Mouse (Mus musculus) embryonic facial prominence, embryonic 15.5 days (tissue): ENCODE measurements around the gene Olfr5. TPM values are rescaled to one million over a fixed set of nuclear protein-coding genes. Genes with fewer than 3 reads are reported as not detected.

ENCODE experiments used
- ATAC-seq: fragments of 200-750 bp; cut with Nextera tagmentation; 2 replicates; pipeline ENCODE4 v1.8.0; 2017; ENCODE audit warnings: low read depth, moderate TSS enrichment; ENCODE audit not compliant: insufficient number of reproducible peaks, low FRiP score, low TSS enrichment
- H3K27ac ChIP-seq: fragments of 300-500 bp; sonication (generic); replicated peaks from 2 replicates; pipeline ENCODE4 v1.5.1; 2015; ENCODE audit warnings: mild to moderate bottlenecking, inconsistent platforms
- H3K27me3 ChIP-seq: fragments of 300-500 bp; sonication (generic); 2 replicates; pipeline ENCODE4 v1.6.1; 2015; ENCODE audit warnings: inconsistent platforms
- H3K36me3 ChIP-seq: fragments of 300-500 bp; sonication (generic); 2 replicates; pipeline ENCODE4 v1.6.1; 2015; ENCODE audit warnings: mild to moderate bottlenecking, inconsistent platforms
- H3K4me1 ChIP-seq: fragments of 300-500 bp; sonication (generic); 2 replicates; pipeline ENCODE4 v1.6.1; 2015; ENCODE audit warnings: inconsistent platforms
- H3K4me2 ChIP-seq: fragments of 300-500 bp; sonication (generic); replicated peaks from 2 replicates; pipeline ENCODE4 v1.6.1; 2015; ENCODE audit warnings: mild to moderate bottlenecking, inconsistent platforms
- H3K4me3 ChIP-seq: fragments of 300-500 bp; sonication (generic); replicated peaks from 2 replicates; pipeline ENCODE4 v1.5.1; 2015; ENCODE audit warnings: mild to moderate bottlenecking, inconsistent platforms
- H3K9ac ChIP-seq: fragments of 300-500 bp; sonication (generic); 2 replicates; pipeline ENCODE4 v1.6.1; 2015; ENCODE audit warnings: inconsistent platforms
- H3K9me3 ChIP-seq: fragments of 300-500 bp; sonication (generic); replicated peaks from 2 replicates; pipeline ENCODE4 v1.6.1; 2016; ENCODE audit warnings: inconsistent platforms
- WGBS: fragments of 180-500 bp; shearing (Covaris S2); methylation state at CpG from one replicate; pipeline ENCODE4 v1.1.7; 2015; 5-methylcytosine and 5-hydroxymethylcytosine counted together
- polyA plus RNA-seq: library from polyadenylated mRNA; unstranded; fragments of >200 nt; fragmentation: Nextera tagmentation; extraction: Ambion mirVana; gene quantifications from 2 replicates; pipeline ENCODE4 v1.2.1, GENCODE M21; 2015

The Olfr5 gene
- polyA plus RNA-seq, 1 experiment from 2014 or later, result not detected

- Histone ChIP-seq H3K36me3 (no peaks in the 10 kb centered on the region), H3K9ac (no peak overlapping the region), H3K9me3 (no peaks in the 10 kb centered on the region), H3K4me2 (no peak overlapping the region), H3K27ac (no peak overlapping the region), H3K4me3 (no peak overlapping the region), H3K4me1 (no peaks in the 10 kb centered on the region), H3K27me3 (no peaks in the 10 kb centered on the region)
- ATAC-seq, result no peak
- 75% methylated on average over 2 of the region's 2 CpGs for WGBS
Measured at GRCm38 (mm10) chr7:6441173-6441572, 45.6 kb downstream of the Olfr5 start.

- WGBS, result 68% methylated on average over 3 of the region's 3 CpGs
- Histone ChIP-seq H3K27me3 (no peaks in the 10 kb centered on the region), H3K36me3 (no peaks in the 10 kb centered on the region), H3K4me2 (no peak within 1 kb of the TSS), H3K4me1 (no peaks in the 10 kb centered on the region), H3K27ac (no peak within 1 kb of the TSS), H3K9ac (no peak within 1 kb of the TSS), H3K9me3 (no peaks in the 10 kb centered on the region), H3K4me3 (no peak within 1 kb of the TSS)
- no peak for ATAC-seq
Measured at GRCm38 (mm10) chr7:6438388-6438787, 48.4 kb downstream of the Olfr5 start, which contains the start of gene Olfr1344. Gene Olfr1344, plus strand, starts transcription at chr7:6438688.

GRCm38 (mm10) chr7:6430342-6430741 lies 56.4 kb downstream of the Olfr5 start:
- no peak for ATAC-seq

GRCm38 (mm10) chr7:6429381-6429780 lies 57.4 kb downstream of the Olfr5 start:
- H3K4me3 ChIP-seq, result no peak overlapping the region
- H3K9ac ChIP-seq, result no peak overlapping the region
- H3K9me3 ChIP-seq, result no peaks in the 10 kb centered on the region
- no peak overlapping the region for H3K27ac ChIP-seq
- H3K27me3 ChIP-seq, result no peaks in the 10 kb centered on the region
- H3K4me2 ChIP-seq, result no peak overlapping the region
- no peak for ATAC-seq
- no peaks in the 10 kb centered on the region for H3K4me1 ChIP-seq
- H3K36me3 ChIP-seq, result no peaks in the 10 kb centered on the region
- 81% methylated on average over 3 of the region's 3 CpGs for WGBS

More at GRCm38 (mm10) chr7:6430342-6430741, 56.4 kb downstream of the Olfr5 start:
- Histone ChIP-seq H3K36me3 (no peaks in the 10 kb centered on the region), H3K4me1 (no peaks in the 10 kb centered on the region), H3K27ac (no peak overlapping the region), H3K27me3 (no peaks in the 10 kb centered on the region), H3K9me3 (no peaks in the 10 kb centered on the region), H3K9ac (no peak overlapping the region), H3K4me2 (no peak overlapping the region), H3K4me3 (no peak overlapping the region)
- 40% methylated on average over 2 of the region's 2 CpGs for WGBS

Other genes starting within 250 kb of the Olfr5 start
- not detected in 2 replicates for gene Epp13, start 234.2 kb downstream of the Olfr5 start, polyA plus RNA-seq
- 11.5 and 11.6 TPM in 2 replicates for gene Zfp667, start 200.4 kb downstream of the Olfr5 start, polyA plus RNA-seq
- 5.9 and 6.2 TPM in 2 replicates for gene Zfp583, start 155.7 kb downstream of the Olfr5 start, polyA plus RNA-seq
- 1.8 and 1.9 TPM in 2 replicates for gene Gm3854, start 143.2 kb downstream of the Olfr5 start, polyA plus RNA-seq
- gene Zfp78, start 123.7 kb downstream of the Olfr5 start, polyA plus RNA-seq, result 2.2 and 4.2 TPM in 2 replicates
- gene Zfp28, start 103.6 kb downstream of the Olfr5 start, polyA plus RNA-seq, result 9.5 and 10.0 TPM in 2 replicates
- 0.26 and 0.44 TPM in 2 replicates for gene Smim17, start 88.2 kb downstream of the Olfr5 start, polyA plus RNA-seq
- not detected in 2 replicates for gene Gm20715, start 76.7 kb downstream of the Olfr5 start, polyA plus RNA-seq
- gene Olfr1344, start 48.3 kb downstream of the Olfr5 start, polyA plus RNA-seq, result 0.16 TPM in 1 of 2 replicates, not detected in the other
- gene Olfr1336, start 30.8 kb downstream of the Olfr5 start, polyA plus RNA-seq, result not detected in 2 replicates
- not detected in 2 replicates for gene Olfr1346, start 19.8 kb downstream of the Olfr5 start, polyA plus RNA-seq
- gene Olfr1347, start 12.8 kb upstream of the Olfr5 start, polyA plus RNA-seq, result not detected in 2 replicates
- not detected in 2 replicates for gene Olfr1348, start 21.8 kb upstream of the Olfr5 start, polyA plus RNA-seq
- 0.15 TPM in 1 of 2 replicates, not detected in the other for gene Olfr1349, start 36.0 kb upstream of the Olfr5 start, polyA plus RNA-seq
- 0.17 TPM in 1 of 2 replicates, not detected in the other for gene Olfr1350, start 77.9 kb upstream of the Olfr5 start, polyA plus RNA-seq
- 14.8 and 16.5 TPM in 2 replicates for gene Zim1, start 209.5 kb upstream of the Olfr5 start, polyA plus RNA-seq
- 213 and 237 TPM in 2 replicates for gene Peg3, start 243.5 kb upstream of the Olfr5 start, polyA plus RNA-seq
- 9.3 and 9.9 TPM in 2 replicates for gene Usp29, start 243.6 kb upstream of the Olfr5 start, polyA plus RNA-seq